ENCODE assay signal across 24 mouse cellular contexts in the genomic region with DNA sequence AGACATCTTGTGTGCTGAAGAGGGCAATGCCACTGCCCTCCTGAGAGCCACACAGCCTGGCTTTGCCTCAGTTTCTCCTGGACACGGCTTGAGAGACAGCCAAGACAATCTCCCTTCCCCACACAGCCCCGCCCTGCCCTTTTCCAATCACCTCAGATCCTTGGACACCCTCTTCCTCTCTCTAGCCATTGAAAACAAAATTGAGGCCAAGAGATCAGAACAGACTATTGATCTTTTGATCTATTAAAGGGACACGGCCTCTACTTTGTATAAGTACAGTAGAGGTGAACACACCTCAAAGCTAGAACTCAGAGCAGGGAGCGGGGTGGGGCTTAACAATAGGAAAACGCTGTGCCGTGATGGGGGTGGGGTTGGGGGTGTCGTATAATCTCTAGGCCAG. TPM values are rescaled to one million over a fixed set of nuclear protein-coding genes. Genes with fewer than 3 reads are reported as not detected.
DNase-seq lines count a peak whose midpoint lies in the region; ATAC-seq and TF ChIP-seq lines count a peak whose summit lies in the region.
"Had no signal": no experiment of that assay in that cellular context is flagged by ENCODE, and none has a peak within 500 bp of the region (broad histone marks: within the 10 kb centered on the region; RNA-seq: fewer than 3 reads in every experiment).

No protein-coding gene starts in this region.

- H3K4me2 ChIP-seq in liver, postnatal 0 days (ENCODE audit: low read depth, low read length), result no peak overlapping the region
- no peak overlapping the region for H3K4me2 ChIP-seq in liver, embryonic 12.5 days

- peaks cover 59% of the 10 kb centered on the region for H3K4me1 ChIP-seq in liver, adult 2 months (ENCODE audit: control insufficient read depth, insufficient read depth, low read length)
- H3K4me1 ChIP-seq in liver, postnatal 0 days (ENCODE audit: insufficient read depth), result peaks cover 9% of the 10 kb centered on the region
- H3K4me1 ChIP-seq in liver, embryonic 12.5 days, result peaks cover 17% of the 10 kb centered on the region

- H3K27ac ChIP-seq in liver, adult 2 months (replicated peaks; ENCODE audit: insufficient read depth, low read depth, low read length), result peak overlapping the region; percentile 89
- peak overlapping the region; percentile 53; the same call in 1 of the 2 replicates for H3K27ac ChIP-seq in liver, postnatal 0 days (ENCODE audit: low read depth)
- no peak overlapping the region for H3K27ac ChIP-seq in liver, embryonic 12.5 days

- H3K9ac ChIP-seq in liver, adult 2 months (ENCODE audit: low read depth, low read length), result 0 out of 2 replicates have a peak overlapping the region, but pooled peaks have one; percentile 1
- no peak overlapping the region for H3K9ac ChIP-seq in liver, postnatal 0 days (replicated peaks)
- no peak overlapping the region for H3K9ac ChIP-seq in liver, embryonic 12.5 days

- no peaks in the 10 kb centered on the region for H3K27me3 ChIP-seq in liver, adult 2 months (ENCODE audit: control insufficient read depth, insufficient read depth, low read length)
- no peaks in the 10 kb centered on the region for H3K27me3 ChIP-seq in liver, postnatal 0 days (ENCODE audit: insufficient read depth, low read length)
- H3K27me3 ChIP-seq in liver, embryonic 12.5 days (replicated peaks), result no peaks in the 10 kb centered on the region
- H3K27me3 ChIP-seq: Patski had no signal

- TF ChIP-seq POLR2A in liver, adult 2 months (IDR thresholded peaks at IDR 0.05; ENCODE audit: extremely low read depth, insufficient read depth, low read length), result no peak

- TF ChIP-seq CTCF in liver, adult 2 months (IDR thresholded peaks at IDR 0.05; ENCODE audit: low read depth, low read length), result no peak
- TF ChIP-seq CTCF in liver, postnatal 0 days (IDR thresholded peaks at IDR 0.05; ENCODE audit: low read depth), result no peak

- no peaks in the 10 kb centered on the region for H3K9me3 ChIP-seq in liver, postnatal 0 days (ENCODE audit: low read length)
- H3K9me3 ChIP-seq in liver, embryonic 12.5 days (replicated peaks), result no peaks in the 10 kb centered on the region
- H3K9me3 ChIP-seq: G1E had no signal

- no peak overlapping the region for H3K4me3 ChIP-seq in liver, adult 2 months (ENCODE audit: insufficient read depth, low read depth, low read length)
- no peak overlapping the region for H3K4me3 ChIP-seq in liver, postnatal 0 days (ENCODE audit: low read depth, low read length)
- H3K4me3 ChIP-seq in liver, embryonic 12.5 days, result no peak overlapping the region

- 32% methylated on average over 7 of the region's 7 CpGs for WGBS in liver, adult 2 months
- WGBS in liver, postnatal 0 days (ENCODE audit: insufficient replicate concordance), result 71% methylated on average over 7 of the region's 7 CpGs
- WGBS in liver, embryonic 12.5 days (ENCODE audit: insufficient replicate concordance), result 64% methylated on average over 7 of the region's 7 CpGs

- H3K36me3 ChIP-seq in liver, adult 2 months (ENCODE audit: control insufficient read depth, insufficient read depth, low read length), result no peaks in the 10 kb centered on the region
- no peaks in the 10 kb centered on the region for H3K36me3 ChIP-seq in liver, postnatal 0 days (replicated peaks; ENCODE audit: insufficient read depth, low read length)
- no peaks in the 10 kb centered on the region for H3K36me3 ChIP-seq in liver, embryonic 12.5 days
- H3K36me3 ChIP-seq: G1E had no signal

- DNase-seq in liver, adult 2 months (ENCODE audit: extremely low read depth, low read depth, low spot score), result peak; percentile 92
- DNase-seq in liver, result no peak
- DNase-seq in liver, postnatal 0 days, result no peak
- DNase-seq in thymus, postnatal 4 days, result peak; percentile 9
- DNase-seq in thymus, postnatal 14 days, result no peak
- DNase-seq: adrenal gland, adult 2 months; adrenal gland, adult 8-10 months; adrenal gland, postnatal 10 days; adrenal gland, postnatal 14 days; adrenal gland, postnatal 25 days; adrenal gland, postnatal 36 days; B cell, adult 2 months; cerebellum, adult 11 months; cerebellum, adult 11-12 months; cerebellum, adult 18-20 months had no signal

- H3K79me2 ChIP-seq in liver, adult 2 months (ENCODE audit: control insufficient read depth, insufficient read depth, low read length), result peaks cover 10% of the 10 kb centered on the region; the same call in 1 of the 2 replicates

- no peak for TF ChIP-seq EP300 in liver, postnatal 0 days (IDR thresholded peaks at IDR 0.05; ENCODE audit: low read depth)

- no peak for ATAC-seq in liver, postnatal 0 days
- no peak for ATAC-seq in liver, embryonic 12.5 days
- ATAC-seq: activated CD4-positive, CD25-positive, alpha-beta regulatory T cell, adult 4 months; CD4-positive, CD25-positive, alpha-beta regulatory T cell, adult 4 months had no signal

RNA-seq across cellular contexts. Expression of gene Cpn2, which starts 8.9 kb away (rescaled TPM):
- 137 and 158 TPM in 2 replicates for total RNA-seq in liver, adult 2 months (2014; rRNA removed)
- polyA plus RNA-seq in liver, adult 2 months (2012; rRNA removed), result 263 and 285 TPM in 2 replicates
- polyA plus RNA-seq in liver, postnatal 0 days (2015; fragmentation: Nextera tagmentation; extraction: Ambion mirVana), result 10.9 and 12.0 TPM in 2 replicates
- polyA plus RNA-seq in liver, embryonic 12.5 days (2016; fragmentation: Nextera tagmentation; extraction: Ambion mirVana), result 1.5 and 1.6 TPM in 2 replicates
- total RNA-seq: CH12.LX, ES-E14, MEL had no signal
- polyA plus RNA-seq: activated CD4-positive, CD25-positive, alpha-beta regulatory T cell, adult 4 months; brain, embryonic 14.5 days; CD4-positive, CD25-positive, alpha-beta regulatory T cell, adult 4 months; G1E; Patski had no signal

RNA-seq across cellular contexts. Expression of gene Lrrc15, which starts 24.6 kb away (rescaled TPM):
- 0.07 TPM in 1 of 2 replicates, not detected in the other for total RNA-seq in liver, adult 2 months (2014; rRNA removed)
- 0.02 TPM in 1 of 2 replicates, not detected in the other for polyA plus RNA-seq in liver, adult 2 months (2012; rRNA removed)
- 0.11 TPM in 2 replicates for polyA plus RNA-seq in liver, postnatal 0 days (2015; fragmentation: Nextera tagmentation; extraction: Ambion mirVana)
- 0.02 TPM in 1 of 2 replicates, not detected in the other for polyA plus RNA-seq in liver, embryonic 12.5 days (2016; fragmentation: Nextera tagmentation; extraction: Ambion mirVana)
- total RNA-seq: adrenal gland, postnatal 25 days; CH12.LX; MEL had no signal
- polyA plus RNA-seq: activated CD4-positive, CD25-positive, alpha-beta regulatory T cell, adult 4 months; CD4-positive, CD25-positive, alpha-beta regulatory T cell, adult 4 months; G1E; Patski had no signal

RNA-seq across cellular contexts. Expression of gene Gp5, which starts 52.1 kb away (rescaled TPM):
- total RNA-seq in liver, adult 2 months (2014; rRNA removed), result 0.28 and 0.34 TPM in 2 replicates
- polyA plus RNA-seq in liver, adult 2 months (2012; rRNA removed), result 0.17 and 0.20 TPM in 2 replicates
- polyA plus RNA-seq in liver, postnatal 0 days (2015; fragmentation: Nextera tagmentation; extraction: Ambion mirVana), result 17.5 and 17.7 TPM in 2 replicates
- polyA plus RNA-seq in liver, embryonic 12.5 days (2016; fragmentation: Nextera tagmentation; extraction: Ambion mirVana), result 31.3 and 32.1 TPM in 2 replicates
- polyA plus RNA-seq: activated CD4-positive, CD25-positive, alpha-beta regulatory T cell, adult 4 months; CD4-positive, CD25-positive, alpha-beta regulatory T cell, adult 4 months had no signal

Comparison
In these comparisons a context has a peak if more than half of its experiments do, and no peak if none do; other contexts are left out.
1. DNase-seq: peak in liver, adult 2 months (single experiment) and thymus, postnatal 4 days (single experiment); none in liver (single experiment), liver, postnatal 0 days (single experiment) and thymus, postnatal 14 days (single experiment).
2. RNA of gene Cpn2, which starts 8.9 kb away (polyA plus RNA-seq): 263 to 285 TPM in liver, adult 2 months; 10.9 to 12.0 TPM in liver, postnatal 0 days and 1.5 to 1.6 TPM in liver, embryonic 12.5 days; every median in the first group is over 10 times any median in the second.
3. RNA of gene Gp5, which starts 52.1 kb away (polyA plus RNA-seq): 31.3 to 32.1 TPM in liver, embryonic 12.5 days and 17.5 to 17.7 TPM in liver, postnatal 0 days; 0.17 to 0.20 TPM in liver, adult 2 months; every median in the first group is over 10 times any median in the second.